Mouse (Mus musculus): ENCODE results near the gene Ndufb8. TPM values are rescaled to one million over a fixed set of nuclear protein-coding genes. Genes with fewer than 3 reads are reported as not detected.
A peak's percentile ranks its signal among the peaks of the same experiment; 100 is the strongest.

Ndufb8 gene
- polyA plus RNA-seq (2015; fragmentation: Nextera tagmentation; extraction: Ambion mirVana): 441 and 467 TPM in 2 replicates

DNA sequence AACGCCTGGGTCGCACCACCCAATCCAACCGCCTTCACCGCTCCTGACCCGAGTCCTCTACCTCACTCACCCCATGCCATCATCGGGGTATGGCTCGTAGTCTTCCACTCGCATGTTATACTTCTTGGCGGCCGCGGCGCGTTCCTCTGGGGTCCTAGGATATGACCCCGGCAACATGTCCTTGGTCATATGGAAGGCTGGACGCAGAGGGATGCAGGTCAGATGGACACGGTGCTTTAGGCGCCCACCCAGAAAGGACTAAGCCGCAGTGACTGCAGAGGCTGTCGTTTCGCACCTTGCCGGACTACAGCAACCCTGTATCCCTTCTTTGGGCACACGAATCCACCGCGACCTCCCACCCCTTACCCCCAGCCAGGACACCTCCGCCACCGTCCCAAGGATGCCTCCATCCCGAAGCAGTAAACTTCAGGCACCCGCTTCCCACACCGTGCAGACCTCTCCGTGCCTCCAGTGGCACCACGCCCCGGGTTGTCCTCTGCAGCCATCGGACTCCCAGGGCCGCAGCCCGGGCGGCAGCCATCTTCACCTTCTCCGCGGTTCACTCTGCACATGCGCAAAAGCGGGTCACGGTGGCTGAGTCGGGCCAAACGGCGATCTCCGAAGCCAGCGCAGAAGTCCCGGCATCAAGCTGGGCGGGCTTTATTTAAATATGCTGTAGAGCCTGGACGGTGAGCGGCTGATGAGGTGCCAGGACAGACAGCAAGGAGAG, at the start of gene Ndufb8:
Gene Ndufb8 (minus strand): TSS at position 580 of the 730 bp plus-strand sequence.
- peak; percentile 91 for ATAC-seq
- H3K4me1 ChIP-seq: peaks cover 15% of the 10 kb centered on the region
- peak within 1 kb of the TSS; percentile 89 for H3K9ac ChIP-seq
- H3K27me3 ChIP-seq: peaks cover 17% of the 10 kb centered on the region; the same call in 1 of the 2 replicates
- WGBS: under 1% methylated on average over 50 of the region's 50 CpGs
- H3K4me2 ChIP-seq: peak within 1 kb of the TSS; percentile 90
- peaks cover 35% of the 10 kb centered on the region for H3K36me3 ChIP-seq (ENCODE audit: poor library complexity, severe bottlenecking)
- no peak within 1 kb of the TSS; the same call in 1 of the 2 replicates for H3K27ac ChIP-seq
- peak within 1 kb of the TSS; percentile 95 for H3K4me3 ChIP-seq
- no peaks in the 10 kb centered on the region for H3K9me3 ChIP-seq (replicated peaks)

DNA sequence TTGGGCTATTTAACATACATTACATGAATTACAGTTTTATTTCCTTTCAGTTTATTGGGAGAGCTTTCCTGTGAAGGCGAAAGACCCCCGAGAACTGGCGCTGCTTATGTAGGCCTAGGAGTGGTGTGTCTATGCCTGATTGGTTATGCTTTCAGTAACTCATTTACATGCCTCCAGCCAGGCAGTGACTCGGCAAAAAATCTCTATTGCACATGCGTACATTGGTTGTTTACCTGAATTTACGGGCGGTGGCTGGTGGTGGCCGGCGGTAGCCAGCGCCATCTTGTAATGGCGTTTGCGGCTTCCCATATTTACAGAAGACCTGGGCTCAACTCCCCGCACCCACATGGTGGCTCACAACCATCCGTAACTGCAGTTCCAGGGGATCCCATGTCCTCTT, 38.9 kb upstream of the Ndufb8 start:
- Histone ChIP-seq H3K36me3 (ENCODE audit: poor library complexity, severe bottlenecking) (no peaks in the 10 kb centered on the region), H3K4me3 (no peak overlapping the region), H3K4me2 (no peak overlapping the region), H3K9ac (no peak overlapping the region), H3K9me3 (replicated peaks) (no peaks in the 10 kb centered on the region), H3K27me3 (no peaks in the 10 kb centered on the region), H3K27ac (no peak overlapping the region), H3K4me1 (no peaks in the 10 kb centered on the region)
- 95% methylated on average over 14 of the region's 14 CpGs for WGBS
- ATAC-seq: no peak

GRCm38 (mm10) chr19:44591638-44592037, 36.4 kb upstream of the Ndufb8 start:
- Histone ChIP-seq H3K9ac (no peak overlapping the region), H3K9me3 (replicated peaks) (no peaks in the 10 kb centered on the region), H3K4me1 (no peaks in the 10 kb centered on the region), H3K27ac (no peak overlapping the region), H3K4me3 (no peak overlapping the region), H3K4me2 (no peak overlapping the region), H3K36me3 (ENCODE audit: poor library complexity, severe bottlenecking) (no peaks in the 10 kb centered on the region), H3K27me3 (peaks cover 22% of the 10 kb centered on the region)
- ATAC-seq: no peak
- WGBS: 77% methylated on average over 6 of the region's 6 CpGs

GRCm38 (mm10) chr19:44590992-44591391, 35.8 kb upstream of the Ndufb8 start:
- Histone ChIP-seq H3K9ac (no peak overlapping the region), H3K36me3 (ENCODE audit: poor library complexity, severe bottlenecking) (no peaks in the 10 kb centered on the region), H3K9me3 (replicated peaks) (no peaks in the 10 kb centered on the region), H3K27me3 (peaks cover 28% of the 10 kb centered on the region), H3K27ac (no peak overlapping the region), H3K4me1 (no peaks in the 10 kb centered on the region), H3K4me3 (no peak overlapping the region), H3K4me2 (no peak overlapping the region)
- no peak for ATAC-seq
- WGBS: 81% methylated on average over 18 of the region's 18 CpGs

DNA sequence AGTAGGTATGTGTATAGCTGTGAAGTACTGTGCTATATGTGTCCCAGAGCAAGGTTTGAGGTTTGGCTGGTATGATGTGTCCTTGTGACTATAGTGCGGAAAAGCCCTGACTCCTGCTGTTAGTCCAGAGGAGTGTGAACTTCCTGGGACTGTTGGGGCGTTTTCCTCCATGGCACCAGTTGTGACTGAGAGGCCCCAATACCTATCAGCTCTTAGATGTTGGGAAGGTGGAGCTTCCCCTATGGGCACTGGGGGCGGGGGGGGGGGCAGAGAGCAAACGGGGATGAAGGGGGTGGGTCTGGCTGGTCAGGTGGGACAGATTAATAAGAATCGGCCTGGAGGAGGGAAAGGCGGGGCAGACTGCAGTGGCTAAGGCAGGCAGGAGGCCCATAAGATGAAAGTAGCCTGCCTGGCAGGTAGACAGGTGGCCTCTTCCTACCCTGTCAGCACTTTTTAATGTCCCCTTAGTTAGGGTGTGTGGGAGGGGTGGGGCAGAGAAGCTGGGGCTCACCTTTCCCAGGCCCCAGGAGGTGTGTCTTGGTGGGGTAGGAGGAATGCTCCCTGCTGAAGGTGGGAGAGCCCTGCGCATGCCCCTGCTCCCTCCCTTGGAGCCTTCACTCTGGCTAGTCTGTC, 34.5 kb upstream of the Ndufb8 start:
- Histone ChIP-seq H3K4me2 (no peak overlapping the region), H3K9ac (no peak overlapping the region), H3K27me3 (peaks cover 41% of the 10 kb centered on the region), H3K4me1 (no peaks in the 10 kb centered on the region), H3K4me3 (no peak overlapping the region), H3K27ac (no peak overlapping the region), H3K36me3 (ENCODE audit: poor library complexity, severe bottlenecking) (no peaks in the 10 kb centered on the region), H3K9me3 (replicated peaks) (no peaks in the 10 kb centered on the region)
- WGBS: 60% methylated on average over 7 of the region's 7 CpGs
- no peak for ATAC-seq

DNA sequence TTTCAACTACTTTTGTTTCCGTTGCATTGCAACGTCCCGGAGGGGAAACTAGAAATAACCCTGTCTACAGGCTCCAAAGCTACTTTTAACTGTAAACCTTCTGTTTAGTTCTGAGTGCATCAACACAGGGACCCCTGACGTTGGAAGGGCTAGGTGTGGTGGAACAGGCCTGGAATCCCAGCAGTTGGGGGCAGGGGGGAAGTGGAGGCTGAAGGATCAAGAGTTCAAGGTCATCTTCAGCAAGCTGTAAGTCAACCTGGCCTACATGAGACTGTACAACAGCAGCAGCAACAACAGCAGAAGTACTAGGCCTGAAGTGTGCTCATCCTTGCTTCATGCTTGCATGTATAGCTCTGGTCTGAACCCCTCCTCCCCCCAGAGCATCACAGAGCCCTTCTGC, 32.8 kb upstream of the Ndufb8 start:
- no peak for ATAC-seq
- Histone ChIP-seq H3K4me2 (no peak overlapping the region), H3K27ac (no peak overlapping the region), H3K4me3 (no peak overlapping the region), H3K9ac (no peak overlapping the region), H3K9me3 (replicated peaks) (no peaks in the 10 kb centered on the region), H3K4me1 (no peaks in the 10 kb centered on the region), H3K27me3 (peaks cover 58% of the 10 kb centered on the region), H3K36me3 (ENCODE audit: poor library complexity, severe bottlenecking) (no peaks in the 10 kb centered on the region)
- WGBS: 41% methylated on average over 4 of the region's 4 CpGs

DNA sequence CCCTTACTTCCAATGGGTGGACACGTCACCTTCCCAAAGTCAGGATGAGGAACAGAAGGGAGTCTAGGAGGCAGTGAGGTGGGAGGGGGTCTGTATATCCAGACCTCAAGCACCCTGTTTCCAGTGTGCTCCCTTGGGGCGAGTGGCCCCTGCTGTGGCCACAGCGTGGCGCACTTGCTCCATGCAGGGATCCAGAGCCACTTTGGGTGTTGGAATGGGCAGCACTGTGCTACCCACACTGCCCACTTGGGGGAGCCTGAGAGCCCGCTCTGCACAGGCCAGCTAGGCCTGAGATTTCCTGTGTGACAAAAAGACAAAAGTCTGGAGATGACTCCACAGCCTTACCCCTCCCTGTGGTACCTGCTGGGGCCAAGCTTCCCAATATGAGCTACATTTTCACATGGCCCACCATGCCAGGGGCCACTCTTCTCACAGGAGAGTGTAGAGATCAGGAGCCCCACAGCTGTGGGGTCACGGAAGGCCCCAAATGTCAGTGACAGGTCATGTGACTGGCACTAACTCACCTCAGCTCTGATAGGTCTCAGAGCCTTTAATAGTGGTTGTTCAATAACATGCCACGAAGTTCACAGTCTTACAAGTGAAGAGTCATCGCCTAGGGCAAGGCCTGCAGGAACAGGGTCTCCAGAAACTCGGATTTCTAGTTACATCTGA, 27.5 kb upstream of the Ndufb8 start:
- peak; percentile 91 for ATAC-seq
- Histone ChIP-seq H3K27ac (no peak overlapping the region), H3K9ac (no peak overlapping the region), H3K4me1 (no peaks in the 10 kb centered on the region), H3K4me2 (no peak overlapping the region), H3K4me3 (no peak overlapping the region), H3K27me3 (peaks cover 46% of the 10 kb centered on the region), H3K9me3 (replicated peaks) (no peaks in the 10 kb centered on the region), H3K36me3 (ENCODE audit: poor library complexity, severe bottlenecking) (0 out of 2 replicates have a peak, but pooled peaks cover 4% of the 10 kb centered on the region)
- WGBS: 34% methylated on average over 9 of the region's 9 CpGs

- ATAC-seq: peak; percentile 26; the same call in 1 of the 2 replicates
- H3K9ac ChIP-seq: no peak overlapping the region
- H3K36me3 ChIP-seq (ENCODE audit: poor library complexity, severe bottlenecking): 0 out of 2 replicates have a peak, but pooled peaks cover 7% of the 10 kb centered on the region
- H3K4me1 ChIP-seq: no peaks in the 10 kb centered on the region
- no peaks in the 10 kb centered on the region for H3K9me3 ChIP-seq (replicated peaks)
- H3K27me3 ChIP-seq: peaks cover 41% of the 10 kb centered on the region
- 86% methylated on average over 10 of the region's 10 CpGs for WGBS
- no peak overlapping the region for H3K4me2 ChIP-seq
- no peak overlapping the region for H3K27ac ChIP-seq
- no peak overlapping the region for H3K4me3 ChIP-seq
These were observed 26.9 kb upstream of the Ndufb8 start for GRCm38 (mm10) chr19:44582103-44582502.

DNA sequence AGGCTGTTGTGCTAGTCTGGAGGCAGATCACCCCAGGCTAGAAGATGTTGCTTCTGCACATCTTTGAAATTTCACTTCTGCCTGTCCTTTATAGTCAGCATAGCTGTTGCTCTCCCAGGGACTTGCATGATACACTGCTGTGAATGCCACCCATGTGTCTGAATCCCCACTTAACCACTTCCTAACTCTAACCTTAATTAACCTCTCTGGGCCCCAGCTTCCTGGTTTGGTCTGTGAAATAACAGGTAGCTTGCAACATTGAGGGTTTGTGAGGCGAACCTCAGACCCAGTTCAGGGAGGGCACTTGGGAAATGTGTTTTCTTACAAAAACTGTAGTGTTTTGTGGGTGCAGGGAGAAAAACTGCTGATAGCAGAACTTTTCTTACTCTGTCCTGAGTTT, 22.8 kb upstream of the Ndufb8 start:
- ATAC-seq: no peak
- WGBS: 83% methylated on average over 1 of the region's 1 CpGs
- Histone ChIP-seq H3K4me2 (no peak overlapping the region), H3K36me3 (ENCODE audit: poor library complexity, severe bottlenecking) (peaks cover 46% of the 10 kb centered on the region), H3K9me3 (replicated peaks) (no peaks in the 10 kb centered on the region), H3K27ac (no peak overlapping the region), H3K4me3 (no peak overlapping the region), H3K9ac (no peak overlapping the region), H3K27me3 (peaks cover under 1% of the 10 kb centered on the region; the same call in 1 of the 2 replicates), H3K4me1 (no peaks in the 10 kb centered on the region)

- no peak overlapping the region for H3K9ac ChIP-seq
- no peak overlapping the region for H3K27ac ChIP-seq
- H3K9me3 ChIP-seq (replicated peaks): no peaks in the 10 kb centered on the region
- H3K36me3 ChIP-seq (ENCODE audit: poor library complexity, severe bottlenecking): peaks cover 64% of the 10 kb centered on the region
- H3K4me3 ChIP-seq: no peak overlapping the region
- 75% methylated on average over 7 of the region's 7 CpGs for WGBS
- no peak for ATAC-seq
- H3K4me2 ChIP-seq: no peak overlapping the region
- no peaks in the 10 kb centered on the region for H3K27me3 ChIP-seq
- H3K4me1 ChIP-seq: no peaks in the 10 kb centered on the region
These were observed 21.0 kb upstream of the Ndufb8 start for GRCm38 (mm10) chr19:44576275-44576674.

- Histone ChIP-seq H3K4me3 (no peak overlapping the region), H3K27me3 (no peaks in the 10 kb centered on the region), H3K36me3 (ENCODE audit: poor library complexity, severe bottlenecking) (peaks cover 84% of the 10 kb centered on the region), H3K9ac (no peak overlapping the region), H3K27ac (no peak overlapping the region), H3K4me2 (no peak overlapping the region), H3K4me1 (peaks cover 24% of the 10 kb centered on the region), H3K9me3 (replicated peaks) (no peaks in the 10 kb centered on the region)
- no peak for ATAC-seq
- 90% methylated on average over 3 of the region's 3 CpGs for WGBS
These were observed 12.5 kb upstream of the Ndufb8 start for GRCm38 (mm10) chr19:44567763-44568162.

- WGBS: 95% methylated on average over 14 of the region's 14 CpGs
These were observed 8.8 kb upstream of the Ndufb8 start for GRCm38 (mm10) chr19:44564006-44564405.

More at GRCm38 (mm10) chr19:44564006-44564405, 8.8 kb upstream of the Ndufb8 start:
- Histone ChIP-seq H3K9ac (no peak overlapping the region), H3K36me3 (ENCODE audit: poor library complexity, severe bottlenecking) (peaks cover 46% of the 10 kb centered on the region), H3K27ac (no peak overlapping the region), H3K9me3 (replicated peaks) (no peaks in the 10 kb centered on the region), H3K4me1 (peaks cover 24% of the 10 kb centered on the region), H3K27me3 (0 out of 2 replicates have a peak, but pooled peaks cover under 1% of the 10 kb centered on the region), H3K4me2 (peak overlapping the region; percentile 91), H3K4me3 (peak overlapping the region; percentile 84)
- no peak for ATAC-seq

All from forebrain, embryonic 13.5 days (tissue).